Mouse (Mus musculus): ENCODE data around the gene Dock8.
"Not testable (repeated sequence)": the region's sequence is repeated elsewhere in the genome, so short reads cannot be mapped to it uniquely, and the experiment has no call there.

Dock8 gene

DNA sequence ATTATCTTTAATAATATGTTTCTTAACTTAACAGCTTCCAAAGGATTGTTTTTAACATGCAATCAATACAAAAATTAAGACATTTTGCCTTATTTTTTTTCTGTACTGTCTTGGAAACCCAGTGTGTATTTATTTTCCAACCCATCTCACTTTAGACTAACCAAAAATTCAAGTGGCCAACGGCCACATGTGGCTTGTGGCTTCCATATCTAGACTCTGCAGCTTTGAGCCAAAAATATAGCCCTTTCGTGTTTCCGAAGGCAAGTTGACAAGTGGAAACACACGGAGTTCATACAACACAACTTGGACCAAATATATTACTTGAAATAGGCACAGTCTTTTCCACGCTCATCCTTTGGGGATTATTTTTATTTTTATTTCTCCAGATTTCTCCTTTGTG, 773 bp upstream of the Dock8 start:
- no peak for DNase-seq (ENCODE audit: low spot score in 2 of 2)

DNA sequence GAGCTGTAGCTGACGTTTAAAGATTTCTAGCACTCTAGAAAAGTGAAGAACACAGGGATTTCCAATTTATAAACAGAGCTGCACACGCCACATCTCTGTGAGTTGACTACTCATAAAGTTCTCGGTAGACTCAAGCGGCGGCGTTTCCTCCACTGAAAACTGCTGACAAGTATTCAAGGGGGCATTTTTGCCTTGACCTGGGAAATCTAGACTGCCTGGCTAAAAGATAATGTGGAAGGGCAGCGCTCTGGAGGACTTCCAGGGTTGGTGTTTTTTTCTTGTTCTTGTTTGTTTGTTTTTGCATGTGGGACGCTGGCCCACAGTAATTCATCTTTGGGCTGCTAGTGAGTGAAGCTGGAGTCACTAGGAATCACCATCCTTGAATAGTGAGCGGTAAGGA, 819 bp downstream of the Dock8 start:
- no peak for DNase-seq (ENCODE audit: low spot score in 2 of 2)

DNA sequence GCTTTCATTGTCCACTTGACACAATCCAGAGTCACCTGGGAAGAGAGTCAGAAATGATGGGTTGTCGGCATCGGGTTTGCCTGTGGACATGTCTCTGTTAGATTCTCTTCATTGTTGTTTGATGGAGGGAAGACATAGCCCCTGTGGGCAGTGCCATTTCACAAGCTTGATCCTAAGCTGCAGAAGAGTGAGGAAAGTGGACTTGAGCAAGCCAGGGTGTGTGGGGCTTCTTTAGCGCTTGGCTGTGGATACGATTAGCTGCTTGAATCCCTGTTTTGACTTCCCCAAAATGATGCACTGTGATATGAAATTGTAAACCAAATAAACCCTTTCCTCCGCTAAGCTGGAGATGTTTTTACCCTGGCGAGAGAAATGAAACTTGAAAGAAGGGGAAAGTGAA, 2.7 kb downstream of the Dock8 start:
- DNase-seq (ENCODE audit: low spot score in 2 of 2): no peak

DNA sequence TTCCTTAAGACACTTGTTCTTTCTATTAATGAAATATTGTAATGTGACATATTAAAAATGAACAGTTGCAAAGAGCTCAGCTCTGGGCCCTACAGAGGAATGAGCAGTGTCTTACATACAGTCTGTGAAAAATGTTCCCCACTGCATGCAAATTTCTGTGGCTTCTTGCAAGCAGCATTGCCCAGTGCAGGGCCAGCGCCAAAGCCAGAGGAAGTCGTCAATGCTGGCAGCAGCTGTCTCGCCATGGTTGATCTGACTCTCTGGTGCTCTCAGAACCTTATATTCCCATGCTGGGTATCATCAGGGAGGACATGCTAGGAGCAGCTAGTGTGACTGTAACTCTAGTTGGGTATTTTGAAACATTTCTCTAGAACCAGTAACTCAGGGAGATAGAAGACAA, 3.5 kb downstream of the Dock8 start:
- DNase-seq (ENCODE audit: low spot score in 2 of 2): no peak

DNA sequence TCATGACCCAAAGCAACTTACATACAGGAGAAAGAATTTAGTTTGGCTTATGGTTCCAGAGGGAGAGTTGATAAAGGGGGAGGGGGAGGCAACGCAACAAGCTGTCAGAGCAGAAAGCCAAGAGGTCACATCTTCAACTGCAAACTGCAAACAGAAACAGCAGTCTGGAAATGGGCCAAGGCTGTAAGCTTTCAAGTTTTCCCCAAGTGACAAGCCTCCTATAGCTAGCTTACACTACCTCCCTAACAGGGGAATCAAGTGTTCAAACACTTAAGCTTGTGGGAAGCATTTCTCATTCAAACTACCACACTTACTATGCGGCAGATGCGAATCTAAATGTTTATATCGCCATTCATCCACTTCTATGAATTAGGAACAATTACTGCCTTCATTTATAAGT, 4.5 kb downstream of the Dock8 start:
- no peak for DNase-seq (ENCODE audit: low spot score in 2 of 2)

DNA sequence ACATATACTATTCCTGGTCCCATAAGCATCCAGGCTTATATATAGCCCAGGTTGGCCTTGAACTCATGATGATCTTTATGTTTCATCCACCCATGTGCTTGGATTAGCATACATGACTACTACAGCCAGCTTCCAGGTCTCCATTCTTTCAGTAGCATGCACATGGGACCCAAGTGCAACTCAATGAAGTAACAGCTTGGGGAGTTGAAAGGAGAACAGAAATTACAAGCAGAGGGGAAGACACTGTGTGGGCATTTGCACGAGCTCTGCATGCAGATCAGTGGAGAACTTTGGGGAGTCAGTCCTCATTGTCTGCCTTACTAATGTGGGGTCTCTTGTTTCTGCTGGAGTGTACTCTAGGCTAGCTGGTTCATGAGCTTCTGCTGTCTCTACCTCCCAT, 7.4 kb downstream of the Dock8 start:
- DNase-seq (ENCODE audit: low spot score in 2 of 2): no peak

DNA sequence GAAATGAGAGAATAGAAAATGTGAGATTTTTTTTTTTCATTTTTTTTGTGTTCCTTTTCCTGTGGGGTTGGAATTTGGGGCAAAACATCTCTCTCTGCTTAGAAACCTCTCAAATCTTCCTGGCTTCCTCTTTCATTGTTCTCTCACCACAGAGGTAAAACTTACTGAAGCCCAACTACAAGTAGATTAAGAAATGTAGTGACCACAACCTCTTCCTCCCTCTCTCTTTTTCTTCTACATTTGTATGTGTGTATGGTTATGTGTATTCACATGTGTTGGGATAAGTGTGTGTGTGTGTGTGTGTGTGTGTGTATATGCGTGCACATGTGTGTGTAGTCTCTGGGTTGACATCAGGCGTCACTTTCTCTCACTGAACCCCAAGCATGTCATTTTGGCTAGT, 9.2 kb downstream of the Dock8 start:
- DNase-seq (ENCODE audit: low spot score in 2 of 2): no peak

DNA sequence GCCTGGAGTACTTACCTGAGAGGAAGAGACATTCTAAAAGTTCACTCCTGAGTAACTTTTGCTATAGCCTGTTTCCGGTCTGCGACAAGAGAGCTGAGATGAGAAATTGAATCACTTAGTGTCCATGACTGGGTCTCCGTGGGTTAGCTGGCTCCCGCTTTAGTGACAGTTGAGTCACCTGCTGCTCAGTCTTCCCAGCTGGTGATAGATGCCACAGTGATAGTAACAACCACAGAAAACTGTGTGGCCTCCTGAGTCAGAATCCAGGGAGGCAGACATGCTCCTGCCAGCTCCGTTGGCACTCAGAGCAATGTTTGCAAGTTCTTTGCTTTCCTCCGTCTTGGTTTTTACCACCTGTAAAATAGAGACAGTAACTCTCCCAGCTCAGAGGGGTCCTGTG, 23.4 kb downstream of the Dock8 start:
- no peak for DNase-seq (ENCODE audit: low spot score in 2 of 2)

DNA sequence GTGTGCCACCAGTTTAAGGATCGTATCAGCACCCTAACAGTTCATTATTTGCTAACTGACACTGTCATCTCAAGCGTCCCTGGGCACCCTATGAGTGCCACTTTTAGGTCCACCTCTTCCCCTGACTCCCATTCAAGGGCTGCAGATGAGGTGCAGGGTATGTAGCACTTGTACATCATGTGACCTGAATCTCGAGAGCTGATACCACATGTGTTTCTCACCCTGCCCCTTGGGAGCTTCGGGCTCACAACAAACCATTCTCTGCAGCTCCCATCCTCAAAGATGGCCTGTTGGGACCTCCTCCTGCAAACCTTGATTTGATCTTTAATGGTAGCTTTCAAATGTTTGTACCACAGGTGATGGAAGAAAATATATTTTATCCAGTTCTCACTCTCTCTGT, 32.4 kb downstream of the Dock8 start:
- DNase-seq (ENCODE audit: low spot score in 2 of 2): no peak

DNA sequence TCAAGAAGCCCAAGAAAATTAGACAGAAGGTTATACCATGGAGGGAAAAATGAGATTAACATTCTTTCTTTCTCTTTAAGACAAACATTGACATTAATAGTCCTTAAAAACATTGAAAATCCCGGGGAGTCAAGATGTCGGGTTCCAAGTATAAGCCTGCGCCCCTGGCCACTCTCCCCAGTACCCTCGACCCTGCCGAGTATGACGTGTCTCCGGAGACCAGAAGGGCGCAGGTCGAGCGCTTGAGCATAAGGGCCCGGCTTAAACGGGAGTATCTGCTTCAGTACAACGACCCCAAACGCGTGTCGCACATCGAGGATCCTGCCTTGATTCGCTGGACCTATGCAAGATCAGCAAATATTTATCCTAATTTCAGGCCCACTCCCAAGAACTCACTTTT, 33.7 kb downstream of the Dock8 start:
- not testable (repeated sequence) for DNase-seq (ENCODE audit: low spot score in 2 of 2)

DNA sequence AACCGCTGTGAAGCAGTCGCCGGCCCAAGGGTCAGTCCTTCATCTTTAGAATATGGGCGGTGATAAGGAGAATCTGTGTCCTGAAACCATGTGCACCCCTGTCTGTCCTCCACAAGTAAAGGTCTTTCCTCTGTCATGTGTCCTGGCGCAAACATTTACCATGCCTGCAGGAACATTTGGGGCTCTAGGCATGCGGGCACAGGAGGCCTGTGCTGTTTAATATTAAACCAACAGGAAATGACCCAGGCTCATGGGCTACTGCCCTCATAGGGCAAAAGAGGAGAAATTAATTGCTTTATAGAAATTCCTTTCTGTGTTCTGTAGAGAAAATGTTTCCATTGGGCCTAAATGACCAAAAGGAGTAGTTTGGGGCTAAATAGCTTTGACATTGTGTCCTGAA, 36.5 kb downstream of the Dock8 start:
- no peak for DNase-seq (ENCODE audit: low spot score in 2 of 2)

DNA sequence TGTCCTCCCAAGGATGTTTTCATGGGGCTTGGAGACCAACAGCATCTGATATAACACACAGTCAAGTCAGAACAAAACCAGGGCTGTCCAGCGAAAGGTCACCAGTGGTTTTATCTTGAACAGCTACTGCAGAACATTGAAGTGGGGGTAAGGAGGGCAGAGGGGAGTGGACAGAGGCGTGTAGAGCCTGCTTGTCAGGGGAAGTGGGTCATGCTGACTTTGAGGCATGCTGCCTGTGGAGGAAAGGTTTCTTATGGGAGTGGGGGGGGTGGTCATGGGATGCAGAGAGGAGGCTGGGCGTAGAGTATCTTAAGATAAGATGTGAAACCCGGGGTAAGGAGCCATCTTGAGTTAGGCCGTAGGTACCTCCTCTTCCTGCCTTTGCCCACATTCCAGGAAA, 37.5 kb downstream of the Dock8 start:
- no peak for DNase-seq (ENCODE audit: low spot score in 2 of 2)

DNA sequence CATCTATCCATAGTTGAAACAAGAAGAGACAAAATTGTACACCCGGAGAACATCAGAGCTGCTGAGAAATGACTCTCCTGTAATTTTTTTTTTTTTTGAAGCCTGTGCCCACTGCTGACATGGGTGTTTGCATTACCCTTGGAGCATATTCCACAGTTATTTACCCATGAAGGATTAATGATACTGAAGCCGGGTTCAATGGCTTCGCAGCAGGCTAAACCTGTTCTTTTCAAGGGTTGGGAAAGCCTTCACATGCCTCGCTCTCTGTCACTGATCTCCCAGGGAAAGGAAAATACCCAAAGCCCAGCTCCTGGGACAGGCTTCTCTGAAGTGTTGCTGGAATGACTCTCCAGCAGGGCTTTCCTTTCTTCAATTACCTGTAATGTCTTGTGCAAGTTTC, 37.9 kb downstream of the Dock8 start:
- DNase-seq (ENCODE audit: low spot score in 2 of 2): no peak

DNA sequence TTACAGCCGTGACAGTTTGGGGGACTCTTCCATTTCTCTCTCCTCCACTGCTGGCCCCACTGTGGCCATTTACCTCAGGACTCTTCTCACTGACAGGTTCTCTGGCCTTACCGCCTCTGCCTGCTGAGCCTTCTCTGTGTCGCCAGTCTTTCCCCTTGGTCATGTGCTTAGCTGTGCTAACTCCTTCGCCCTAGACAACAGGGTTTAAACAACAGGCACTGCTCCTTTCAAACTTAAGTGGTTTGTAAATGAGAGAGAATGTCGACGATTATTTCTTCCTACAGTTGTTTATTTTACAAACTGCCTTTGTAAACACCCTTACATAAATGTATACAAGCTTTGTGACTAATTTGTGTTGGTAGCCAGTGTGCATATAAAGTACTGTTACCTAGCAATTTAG, 39.0 kb downstream of the Dock8 start:
- DNase-seq (ENCODE audit: low spot score in 2 of 2): no peak

DNA sequence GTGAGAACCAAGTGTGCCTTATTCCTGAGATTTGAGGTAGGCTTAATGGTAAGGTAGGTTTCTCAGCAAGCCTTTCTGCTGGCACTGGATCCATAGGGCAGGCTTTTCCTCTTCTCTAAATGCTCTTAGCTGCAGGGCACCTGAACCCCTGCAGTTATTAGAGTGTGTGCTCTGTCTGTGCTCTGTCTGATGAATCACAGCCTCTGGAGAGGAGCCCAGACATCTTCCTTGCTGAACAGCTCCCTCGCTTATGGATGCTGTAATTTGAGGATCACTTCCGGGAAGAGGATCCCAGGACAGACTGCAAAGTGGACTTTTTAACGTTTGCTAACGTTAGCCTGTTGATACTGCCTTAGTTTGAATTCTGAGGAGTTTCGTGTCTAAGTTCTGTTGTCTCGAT, 41.9 kb downstream of the Dock8 start:
- no peak for DNase-seq (ENCODE audit: low spot score in 2 of 2)

DNA sequence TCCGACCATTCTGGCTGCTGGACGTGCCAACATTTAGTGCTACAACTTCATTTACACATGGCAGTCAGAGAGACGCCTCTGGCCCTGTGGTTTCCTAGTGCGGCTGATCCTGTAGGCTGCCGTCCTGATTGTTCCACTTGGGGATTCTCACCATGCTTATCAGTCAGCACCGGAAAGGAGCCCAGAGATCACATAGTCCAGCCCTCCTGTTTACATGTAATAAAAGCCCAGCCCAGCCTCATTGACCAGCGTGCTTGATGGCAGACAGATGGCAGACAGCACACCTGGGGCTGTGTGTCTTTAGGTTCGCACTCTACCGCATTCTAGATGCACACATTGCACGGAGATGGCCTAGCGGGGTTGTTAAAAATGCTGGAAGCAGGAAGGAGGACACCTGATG, 43.6 kb downstream of the Dock8 start:
- DNase-seq (ENCODE audit: low spot score in 2 of 2): no peak

DNA sequence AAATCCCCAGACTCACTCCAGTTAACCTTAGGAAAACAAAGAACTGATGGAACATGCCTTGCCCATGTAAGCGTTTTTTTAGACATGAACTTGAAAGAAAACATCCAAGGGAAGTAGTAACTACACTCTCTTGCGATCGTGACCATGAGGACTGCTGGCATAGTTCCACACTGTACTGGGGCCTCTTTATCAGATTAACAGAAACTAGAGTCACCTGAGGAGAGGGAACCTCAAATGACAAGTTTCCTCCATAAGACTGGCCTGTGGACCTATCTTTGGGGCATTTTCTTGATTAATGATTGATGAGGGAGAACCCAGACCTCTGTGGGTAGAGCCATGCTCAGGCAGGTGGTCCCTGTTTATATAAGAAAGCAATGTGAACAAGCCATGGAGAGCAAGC, 44.7 kb downstream of the Dock8 start:
- DNase-seq (ENCODE audit: low spot score in 2 of 2): no peak

DNA sequence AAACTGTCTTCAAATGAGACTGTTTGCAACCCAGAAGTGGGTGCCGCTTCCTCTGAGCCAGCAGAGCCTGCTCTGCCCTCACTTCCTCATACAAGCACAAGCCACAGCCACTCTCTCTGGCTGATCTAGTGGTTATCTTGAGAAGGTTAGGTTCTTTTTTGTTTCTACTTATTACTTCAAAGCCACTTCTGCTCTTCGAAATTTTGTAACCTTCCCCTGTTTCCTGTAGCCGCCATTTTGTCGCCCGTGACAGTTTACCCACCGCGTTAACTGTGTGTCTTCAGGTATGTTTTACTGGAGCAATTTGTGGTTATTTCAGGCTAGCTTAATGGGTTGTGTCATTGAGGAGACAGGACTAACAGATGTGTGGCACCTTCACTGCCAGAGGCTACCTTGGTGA, 53.0 kb downstream of the Dock8 start:
- DNase-seq (ENCODE audit: low spot score in 2 of 2): no peak

DNA sequence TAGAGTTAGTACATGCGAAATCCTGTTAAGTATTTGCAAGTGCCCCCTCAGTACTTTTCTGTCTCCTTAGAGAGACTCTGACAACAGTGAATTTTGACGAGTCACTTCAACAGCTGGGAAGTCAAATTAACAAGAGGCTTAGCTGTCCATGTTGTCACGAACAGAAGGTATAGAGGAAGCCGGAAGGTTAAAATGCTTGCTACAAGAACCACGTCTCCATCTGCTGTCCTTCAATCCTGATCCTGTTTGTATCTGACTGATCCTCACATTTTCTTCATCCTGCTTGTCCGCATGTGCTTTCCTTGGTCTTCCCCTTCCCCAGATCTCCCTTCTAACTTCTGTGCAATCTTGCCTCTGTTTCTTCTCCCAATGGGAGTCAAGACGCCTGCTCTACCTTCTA, 53.8 kb downstream of the Dock8 start:
- DNase-seq (ENCODE audit: low spot score in 2 of 2): no peak

DNA sequence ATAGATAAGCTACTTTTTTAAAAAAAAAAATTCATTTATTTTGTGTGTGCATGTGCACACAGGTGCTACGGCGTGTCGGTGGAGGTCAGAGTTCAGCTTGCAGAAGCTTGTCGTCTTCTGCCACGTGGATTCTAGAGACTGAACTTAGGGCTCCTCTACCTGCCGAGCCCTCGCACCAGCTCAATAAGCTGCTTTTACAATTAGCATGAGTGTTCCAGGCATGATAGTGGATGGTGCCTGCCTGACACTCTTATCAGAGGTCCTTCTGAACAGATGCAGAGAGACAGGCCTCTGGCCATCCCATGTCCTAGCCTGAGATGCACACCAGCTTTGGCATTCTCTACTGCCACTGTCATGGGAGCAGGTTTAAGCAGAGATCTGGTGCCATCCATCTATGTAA, 55.7 kb downstream of the Dock8 start:
- no peak for DNase-seq (ENCODE audit: low spot score in 2 of 2)

DNA sequence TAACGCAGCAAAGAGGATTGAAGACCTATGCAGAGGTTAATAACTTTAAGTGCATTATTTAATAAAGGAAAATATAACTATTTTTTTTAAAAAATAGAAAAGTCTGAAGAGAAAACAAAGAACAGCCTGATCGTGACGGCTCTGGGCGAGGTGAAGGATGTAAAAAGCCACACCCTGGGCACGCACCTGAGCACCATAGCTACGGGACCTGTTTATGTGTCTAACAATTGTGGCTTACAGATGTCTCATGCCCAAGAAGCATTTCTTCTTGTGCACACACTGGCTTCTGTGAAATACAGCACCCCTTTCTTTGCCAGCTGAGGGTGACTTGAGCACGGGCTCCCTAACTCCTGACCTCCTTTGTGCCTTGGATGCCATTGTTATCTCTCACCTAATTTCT, 56.2 kb downstream of the Dock8 start:
- DNase-seq (ENCODE audit: low spot score in 2 of 2): no peak

DNA sequence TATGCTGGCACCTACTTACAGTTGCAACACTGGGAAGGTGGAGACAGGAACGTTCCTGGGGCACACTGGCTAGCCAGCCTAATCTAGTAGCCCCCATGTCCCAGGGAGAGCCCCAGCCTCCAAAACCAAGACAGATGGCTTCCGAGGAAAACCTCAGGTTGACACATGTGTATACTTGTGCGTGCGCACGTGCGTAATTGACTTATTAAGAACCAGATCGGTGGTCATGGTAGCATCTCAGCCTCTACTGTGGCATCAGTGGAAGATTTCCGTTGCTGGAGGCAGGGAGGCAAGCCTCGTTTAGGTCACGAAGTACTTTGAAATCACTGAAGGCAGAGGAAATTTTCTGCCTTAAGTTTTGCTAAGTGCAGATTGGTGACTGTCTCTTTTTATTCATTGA, 56.9 kb downstream of the Dock8 start:
- DNase-seq (ENCODE audit: low spot score in 2 of 2): no peak

DNA sequence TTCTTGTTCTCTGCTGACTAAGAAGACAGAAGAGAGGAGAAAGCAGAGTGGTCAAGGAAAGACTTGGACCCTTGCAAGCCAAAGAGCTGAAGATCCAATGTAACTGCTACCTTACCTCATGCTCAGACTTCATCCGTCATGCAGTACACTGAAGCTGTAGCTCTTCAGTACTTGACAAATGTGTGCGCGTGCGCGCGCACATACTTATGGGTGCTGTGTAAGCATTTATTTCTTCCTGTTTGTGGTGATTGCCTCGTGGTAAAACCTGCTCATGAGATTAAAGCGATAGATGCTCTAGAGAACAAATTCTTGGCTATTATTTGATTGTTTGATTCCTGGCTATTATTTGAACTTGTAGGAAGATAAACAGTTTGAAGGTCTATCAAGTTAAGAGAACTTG, 58.5 kb downstream of the Dock8 start:
- DNase-seq (ENCODE audit: low spot score in 2 of 2): no peak

DNA sequence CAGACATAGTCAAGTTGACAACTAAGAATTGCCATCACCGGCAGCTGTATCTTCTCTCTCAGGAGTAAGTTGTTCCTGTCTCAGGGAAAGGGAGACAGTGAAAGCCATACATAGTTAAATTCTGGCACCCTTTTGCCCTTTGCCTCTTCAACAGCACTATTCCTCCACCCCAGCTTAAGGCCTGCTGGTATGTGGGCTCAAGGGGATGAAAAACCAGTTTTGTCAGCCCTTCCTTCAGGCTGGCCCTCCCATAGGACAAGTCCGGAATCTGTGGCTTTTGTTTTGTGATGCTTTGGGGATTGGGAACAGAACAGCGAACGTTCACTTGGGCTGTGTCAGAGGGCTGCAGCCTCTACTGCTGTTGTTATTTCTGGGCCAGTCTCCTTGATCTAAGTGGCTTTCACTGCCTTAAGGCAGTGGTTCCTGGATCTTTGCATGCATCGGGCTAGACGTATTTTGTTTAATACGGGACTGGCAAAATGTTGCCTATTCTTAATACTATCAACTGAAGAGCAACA, 60.6 kb downstream of the Dock8 start:
- DNase-seq (ENCODE audit: low spot score in 2 of 2): no peak

DNA sequence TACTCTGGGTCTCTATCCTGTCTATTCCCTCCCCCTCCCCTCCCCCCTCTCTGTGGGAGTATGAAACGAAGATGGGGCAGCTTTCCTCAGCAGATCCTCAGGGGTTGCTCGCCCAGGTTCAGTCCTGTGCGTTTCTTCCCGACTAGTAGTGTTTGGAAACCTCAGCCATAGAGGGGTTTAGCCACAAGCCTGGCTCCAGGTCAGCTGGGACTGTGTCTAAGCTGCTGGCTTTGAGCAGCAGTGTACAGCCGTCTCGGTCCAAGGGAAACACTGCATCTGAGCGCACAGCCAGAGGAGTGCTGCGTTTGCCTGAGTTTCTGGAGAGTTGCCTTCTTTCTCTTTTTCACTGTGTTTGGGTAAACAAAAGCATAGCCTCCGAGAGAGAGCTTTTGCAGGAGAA, 61.0 kb downstream of the Dock8 start:
- no peak for DNase-seq (ENCODE audit: low spot score in 2 of 2)
